10 mouse cellular contexts compared by ENCODE assay signal in genomic region chr13:102698335-102698734, GRCm38 (mm10). TPM values are rescaled to one million over a fixed set of nuclear protein-coding genes. Genes with fewer than 3 reads are reported as not detected.
DNase-seq lines count a peak whose midpoint lies in the region; ATAC-seq and TF ChIP-seq lines count a peak whose summit lies in the region.
"Had no signal": no experiment of that assay in that cellular context is flagged by ENCODE, and none has a peak within 500 bp of the region (broad histone marks: within the 10 kb centered on the region; RNA-seq: fewer than 3 reads in every experiment).

No protein-coding gene starts in this region.

- H3K9me3 ChIP-seq in kidney, embryonic 14.5 days (ENCODE audit: control insufficient read depth, low read length), result no peaks in the 10 kb centered on the region
- no peaks in the 10 kb centered on the region for H3K9me3 ChIP-seq in hindbrain, embryonic 11.5 days (ENCODE audit: control insufficient read depth, low read length)
- H3K9me3 ChIP-seq in midbrain, embryonic 15.5 days, result no peaks in the 10 kb centered on the region
- H3K9me3 ChIP-seq: G1E; liver, embryonic 12.5 days had no signal

- no peaks in the 10 kb centered on the region for H3K36me3 ChIP-seq in kidney, embryonic 14.5 days (ENCODE audit: control insufficient read depth, insufficient read depth, low read length)
- H3K36me3 ChIP-seq in kidney, adult 2 months (ENCODE audit: control insufficient read depth, insufficient read depth, low read length), result no peaks in the 10 kb centered on the region
- H3K36me3 ChIP-seq in hindbrain, embryonic 11.5 days (ENCODE audit: control insufficient read depth, insufficient read depth, low read length), result no peaks in the 10 kb centered on the region
- H3K36me3 ChIP-seq in midbrain, embryonic 15.5 days (replicated peaks), result no peaks in the 10 kb centered on the region
- H3K36me3 ChIP-seq: G1E; liver, embryonic 12.5 days had no signal

- H3K4me1 ChIP-seq in kidney, embryonic 14.5 days (ENCODE audit: control insufficient read depth, insufficient read depth, low read length), result peaks cover 8% of the 10 kb centered on the region
- H3K4me1 ChIP-seq in kidney, adult 2 months (ENCODE audit: control insufficient read depth, insufficient read depth, low read length), result 0 out of 2 replicates have a peak, but pooled peaks cover 5% of the 10 kb centered on the region
- H3K4me1 ChIP-seq in cortical plate, adult 2 months (ENCODE audit: control insufficient read depth, insufficient read depth, low read length), result no peaks in the 10 kb centered on the region
- H3K4me1 ChIP-seq in hindbrain, embryonic 11.5 days (replicated peaks; ENCODE audit: control insufficient read depth, insufficient read depth, low read length), result no peaks in the 10 kb centered on the region; the same call in 1 of the 2 replicates
- H3K4me1 ChIP-seq in midbrain, embryonic 15.5 days, result peaks cover 15% of the 10 kb centered on the region

- no peak overlapping the region for H3K4me3 ChIP-seq in kidney, embryonic 14.5 days (ENCODE audit: low read length)
- no peak overlapping the region for H3K4me3 ChIP-seq in kidney, adult 2 months (ENCODE audit: insufficient read depth, low read depth, low read length)
- H3K4me3 ChIP-seq in cortical plate, adult 2 months (ENCODE audit: insufficient read depth, low read length), result peak overlapping the region; percentile 14; the same call in 1 of the 2 replicates
- no peak overlapping the region for H3K4me3 ChIP-seq in hindbrain, embryonic 11.5 days (ENCODE audit: low read depth, low read length)
- H3K4me3 ChIP-seq in midbrain, embryonic 15.5 days, result peak overlapping the region; percentile 13
- H3K4me3 ChIP-seq: liver, embryonic 12.5 days had no signal

- H3K9ac ChIP-seq in kidney, embryonic 14.5 days (ENCODE audit: low read depth, low read length), result no peak overlapping the region
- H3K9ac ChIP-seq in hindbrain, embryonic 11.5 days (ENCODE audit: low read depth, low read length), result no peak overlapping the region
- H3K9ac ChIP-seq in midbrain, embryonic 15.5 days, result peak overlapping the region; percentile 1
- H3K9ac ChIP-seq: liver, embryonic 12.5 days had no signal

- TF ChIP-seq CTCF in kidney, adult 2 months (conservative IDR thresholded peaks at IDR 0.05; ENCODE audit: insufficient read depth, insufficient read length, low read depth, low read length), result no peak
- no peak for TF ChIP-seq CTCF in cortical plate, adult 2 months (IDR thresholded peaks at IDR 0.05; ENCODE audit: extremely low read depth, insufficient read depth, low read length)

- WGBS in kidney, embryonic 14.5 days, result 41% methylated on average over 10 of the region's 10 CpGs
- WGBS in kidney, adult 2 months, result 22% methylated on average over 10 of the region's 10 CpGs
- WGBS in hindbrain, embryonic 11.5 days, result 41% methylated on average over 10 of the region's 10 CpGs
- 6% methylated on average over 10 of the region's 10 CpGs for WGBS in midbrain, embryonic 15.5 days

- peak overlapping the region; percentile 11 for H3K4me2 ChIP-seq in kidney, embryonic 14.5 days (replicated peaks; ENCODE audit: low read depth, low read length)
- H3K4me2 ChIP-seq in hindbrain, embryonic 11.5 days (replicated peaks; ENCODE audit: low read depth, low read length), result peak overlapping the region; percentile 8; the same call in 1 of the 2 replicates
- peak overlapping the region; percentile 46 for H3K4me2 ChIP-seq in midbrain, embryonic 15.5 days
- H3K4me2 ChIP-seq: liver, embryonic 12.5 days had no signal

- ATAC-seq in kidney, embryonic 14.5 days (ENCODE audit: low FRiP score, low TSS enrichment), result no peak
- ATAC-seq in hindbrain, embryonic 11.5 days (ENCODE audit: low FRiP score), result no peak
- ATAC-seq in midbrain, embryonic 15.5 days (replicated peaks), result peak; percentile 28; the same call in 1 of the 2 replicates
- ATAC-seq: liver, embryonic 12.5 days had no signal

- no peak for DNase-seq in kidney, adult 2 months
- no peak for DNase-seq in hindbrain, embryonic 11.5 days (ENCODE audit: low spot score)
- no peak for DNase-seq in thymus, postnatal 10 days (ENCODE audit: low spot score in 2 of 2)
- no peak for DNase-seq in embryo, embryonic 10.5 days (ENCODE audit: low spot score)
- DNase-seq in gastrocnemius, postnatal 10 days, result no peak

- peak overlapping the region; percentile 13; the same call in 1 of the 2 replicates for H3K27ac ChIP-seq in kidney, embryonic 14.5 days (ENCODE audit: low read depth, low read length)
- no peak overlapping the region for H3K27ac ChIP-seq in kidney, adult 2 months (ENCODE audit: insufficient read depth, low read depth, low read length)
- no peak overlapping the region for H3K27ac ChIP-seq in cortical plate, adult 2 months (ENCODE audit: insufficient read depth, low read length)
- H3K27ac ChIP-seq in hindbrain, embryonic 11.5 days (ENCODE audit: low read depth, low read length), result 0 out of 2 replicates have a peak overlapping the region, but pooled peaks have one; percentile 63
- peak overlapping the region; percentile 74 for H3K27ac ChIP-seq in midbrain, embryonic 15.5 days
- H3K27ac ChIP-seq: liver, embryonic 12.5 days had no signal

- no peaks in the 10 kb centered on the region for H3K27me3 ChIP-seq in kidney, embryonic 14.5 days (ENCODE audit: control insufficient read depth, insufficient read depth, low read length)
- no peaks in the 10 kb centered on the region for H3K27me3 ChIP-seq in kidney, adult 2 months (replicated peaks; ENCODE audit: control insufficient read depth, insufficient read depth, low read length)
- H3K27me3 ChIP-seq in hindbrain, embryonic 11.5 days (ENCODE audit: control insufficient read depth, insufficient read depth, low read length), result no peaks in the 10 kb centered on the region
- no peaks in the 10 kb centered on the region for H3K27me3 ChIP-seq in midbrain, embryonic 15.5 days (replicated peaks)
- H3K27me3 ChIP-seq: liver, embryonic 12.5 days had no signal

- no peak for TF ChIP-seq POLR2A in kidney, adult 2 months (IDR thresholded peaks at IDR 0.05; ENCODE audit: low read depth, low read length)
- no peak for TF ChIP-seq POLR2A in cortical plate, adult 2 months (IDR thresholded peaks at IDR 0.05; ENCODE audit: extremely low read depth, insufficient read depth, low read length)

RNA-seq across cellular contexts. Expression of gene Cd180, which starts 5.0 kb away (rescaled TPM):
- polyA plus RNA-seq in kidney, embryonic 14.5 days (2014; fragmentation: Nextera tagmentation; extraction: Ambion mirVana), result 0.40 and 0.60 TPM in 2 replicates
- polyA plus RNA-seq in kidney, adult 2 months (2012; rRNA removed), result 1.0 and 2.1 TPM in 2 replicates
- 1.9 and 2.1 TPM in 2 replicates for polyA plus RNA-seq in cortical plate, adult 2 months (2012; rRNA removed)
- polyA plus RNA-seq in hindbrain, embryonic 11.5 days (2014; fragmentation: Nextera tagmentation; extraction: Ambion mirVana), result 0.78 and 1.2 TPM in 2 replicates
- 0.28 and 0.63 TPM in 2 replicates for polyA plus RNA-seq in midbrain, embryonic 15.5 days (2015; fragmentation: Nextera tagmentation; extraction: Ambion mirVana)
- 1 to 10 TPM; 1.2 to 1.4 TPM for total RNA-seq in gastrocnemius, postnatal 10 days (2021)
- polyA plus RNA-seq: G1E had no signal

Comparison
In these comparisons a context has a peak if more than half of its experiments do, and no peak if none do; other contexts are left out.
1. H3K27ac ChIP-seq: peak in kidney, embryonic 14.5 days (single experiment), hindbrain, embryonic 11.5 days (single experiment) and midbrain, embryonic 15.5 days (single experiment); none in kidney, adult 2 months (single experiment) and cortical plate, adult 2 months (single experiment).
2. H3K4me3 ChIP-seq: peak in cortical plate, adult 2 months (single experiment) and midbrain, embryonic 15.5 days (single experiment); none in kidney, embryonic 14.5 days (single experiment), kidney, adult 2 months (single experiment) and hindbrain, embryonic 11.5 days (single experiment).
3. Peak in every context shown above with its lines, with median percentiles within 50 percentile points of each other: H3K4me2 ChIP-seq.